Mouse (Mus musculus) lung, embryonic 14.5 days (tissue): Measurements from ENCODE around the gene Gpc6. TPM values are rescaled to one million over a fixed set of nuclear protein-coding genes. Genes with fewer than 3 reads are reported as not detected.

Experiments
- ATAC-seq: fragments of 200-750 bp; cut with Nextera tagmentation; 2 replicates; pipeline ENCODE4 v1.8.0; 2017; ENCODE audit warnings: mild to moderate bottlenecking, moderate TSS enrichment, moderate library complexity; ENCODE audit not compliant: insufficient read depth
- DNase-seq: peaks from one replicate; pipeline ENCODE4 v3.0.0-alpha.2; 2015
- H3K27ac ChIP-seq: fragments of 300-500 bp; sonication (generic); 2 replicates; pipeline ENCODE4 v1.5.1; 2014; ENCODE audit warnings: low read depth, mild to moderate bottlenecking, moderate library complexity
- H3K27me3 ChIP-seq: fragments of 300-500 bp; sonication (generic); 2 replicates; pipeline ENCODE4 v1.6.1; 2014; ENCODE audit warnings: low read length, control low read depth; ENCODE audit not compliant: insufficient read depth
- H3K36me3 ChIP-seq: fragments of 300-500 bp; sonication (generic); 2 replicates; pipeline ENCODE4 v1.6.1; 2014; ENCODE audit warnings: control low read depth; ENCODE audit not compliant: insufficient read depth
- H3K4me1 ChIP-seq: fragments of 300-500 bp; sonication (generic); 2 replicates; pipeline ENCODE4 v1.6.1; 2014; ENCODE audit warnings: antibody characterized with exemption, control low read depth; ENCODE audit not compliant: insufficient read depth
- H3K4me2 ChIP-seq: fragments of 300-500 bp; sonication (generic); 2 replicates; pipeline ENCODE4 v1.6.1; 2014; ENCODE audit warnings: mild to moderate bottlenecking
- H3K4me3 ChIP-seq: fragments of 300-500 bp; sonication (generic); 2 replicates; pipeline ENCODE4 v1.5.1; 2014; ENCODE audit warnings: low read depth, low read length
- H3K9ac ChIP-seq: fragments of 300-500 bp; sonication (generic); 2 replicates; pipeline ENCODE4 v1.6.1; 2014
- H3K9me3 ChIP-seq: fragments of 300-500 bp; sonication (generic); 2 replicates; pipeline ENCODE4 v1.6.1; 2016; ENCODE audit warnings: low read depth, low read length, control low read depth
- CTCF ChIP-seq: IDR thresholded peaks from 2 replicates; pipeline ENCODE4 v1.5.1; 2016; ENCODE audit warnings: antibody characterized with exemption, low read depth
- WGBS: fragments of 180-500 bp; shearing (Covaris S2); extraction: QIAGEN DNeasy Blood & Tissue Kit; methylation state at CpG from one replicate; pipeline ENCODE4 v1.1.7; 2014; 5-methylcytosine and 5-hydroxymethylcytosine counted together
- polyA plus RNA-seq: library from polyadenylated mRNA; unstranded; fragments of >200 nt; fragmentation: Nextera tagmentation; extraction: Ambion mirVana; gene quantifications from 2 replicates; pipeline ENCODE4 v1.2.1, GENCODE M21; 2014

The Gpc6 gene
- polyA plus RNA-seq, 1 experiment from 2014 or later = 38.9 TPM

- no peak for TF ChIP-seq CTCF
- H3K27me3 ChIP-seq = no peaks in the 10 kb centered on the region
- H3K4me3 ChIP-seq = no peak overlapping the region
- H3K9me3 ChIP-seq = no peaks in the 10 kb centered on the region
- no peaks in the 10 kb centered on the region for H3K36me3 ChIP-seq
- H3K4me1 ChIP-seq = no peaks in the 10 kb centered on the region
- H3K9ac ChIP-seq = no peak overlapping the region
- H3K4me2 ChIP-seq = no peak overlapping the region
- no peak overlapping the region for H3K27ac ChIP-seq
- DNase-seq = no peak
- WGBS = 90% methylated on average over 7 of the region's 7 CpGs
- no peak for ATAC-seq
Measured at GRCm38 (mm10) chr14:117768697-117769096, 843.6 kb downstream of the Gpc6 start.

GRCm38 (mm10) chr14:117773373-117773772 is 848.3 kb downstream of the Gpc6 start:
- Histone ChIP-seq H3K36me3 (no peaks in the 10 kb centered on the region), H3K9ac (no peak overlapping the region), H3K4me2 (no peak overlapping the region), H3K4me1 (no peaks in the 10 kb centered on the region), H3K27me3 (no peaks in the 10 kb centered on the region), H3K4me3 (no peak overlapping the region), H3K9me3 (no peaks in the 10 kb centered on the region), H3K27ac (no peak overlapping the region)
- ATAC-seq = no peak
- 82% methylated on average over 2 of the region's 2 CpGs for WGBS
- TF ChIP-seq CTCF = no peak
- no peak for DNase-seq

- ATAC-seq (no peak), DNase-seq (no peak)
- Histone ChIP-seq H3K9ac (no peak overlapping the region), H3K4me1 (no peaks in the 10 kb centered on the region), H3K36me3 (no peaks in the 10 kb centered on the region), H3K27ac (no peak overlapping the region), H3K4me2 (no peak overlapping the region), H3K4me3 (no peak overlapping the region), H3K9me3 (no peaks in the 10 kb centered on the region), H3K27me3 (no peaks in the 10 kb centered on the region)
- 76% methylated on average over 13 of the region's 13 CpGs for WGBS
- no peak for TF ChIP-seq CTCF
Measured at GRCm38 (mm10) chr14:117777866-117778500, 852.9 kb downstream of the Gpc6 start.

- Histone ChIP-seq H3K9me3 (no peaks in the 10 kb centered on the region), H3K4me1 (no peaks in the 10 kb centered on the region), H3K4me2 (no peak overlapping the region), H3K36me3 (no peaks in the 10 kb centered on the region), H3K4me3 (no peak overlapping the region), H3K9ac (no peak overlapping the region), H3K27ac (no peak overlapping the region), H3K27me3 (no peaks in the 10 kb centered on the region)
- 86% methylated on average over 15 of the region's 15 CpGs for WGBS
- no peak for DNase-seq
- no peak for TF ChIP-seq CTCF
- ATAC-seq = no peak
Measured at GRCm38 (mm10) chr14:117778538-117779413, 853.7 kb downstream of the Gpc6 start.

- H3K4me2 ChIP-seq = no peak overlapping the region
- DNase-seq = no peak
- no peak overlapping the region for H3K9ac ChIP-seq
- H3K4me3 ChIP-seq = no peak overlapping the region
- no peaks in the 10 kb centered on the region for H3K4me1 ChIP-seq
- no peaks in the 10 kb centered on the region for H3K27me3 ChIP-seq
- no peaks in the 10 kb centered on the region for H3K36me3 ChIP-seq
- ATAC-seq = no peak
- TF ChIP-seq CTCF = no peak
- no peaks in the 10 kb centered on the region for H3K9me3 ChIP-seq
- WGBS = 50% methylated on average over 5 of the region's 5 CpGs
- no peak overlapping the region for H3K27ac ChIP-seq
Measured at GRCm38 (mm10) chr14:117781724-117782123, 856.6 kb downstream of the Gpc6 start.

GRCm38 (mm10) chr14:117783671-117784262 is 858.7 kb downstream of the Gpc6 start:
- Histone ChIP-seq H3K4me1 (no peaks in the 10 kb centered on the region), H3K9me3 (no peaks in the 10 kb centered on the region), H3K4me3 (no peak overlapping the region), H3K27ac (no peak overlapping the region), H3K4me2 (no peak overlapping the region), H3K36me3 (no peaks in the 10 kb centered on the region), H3K27me3 (no peaks in the 10 kb centered on the region), H3K9ac (no peak overlapping the region)
- ATAC-seq = no peak
- no peak for DNase-seq
- 77% methylated on average over 8 of the region's 8 CpGs for WGBS
- no peak for TF ChIP-seq CTCF

- ATAC-seq = no peak
Measured at GRCm38 (mm10) chr14:117784960-117785359, 859.8 kb downstream of the Gpc6 start.

More at GRCm38 (mm10) chr14:117784960-117785359, 859.8 kb downstream of the Gpc6 start:
- TF ChIP-seq CTCF = no peak
- H3K27me3 ChIP-seq = no peaks in the 10 kb centered on the region
- no peak overlapping the region for H3K4me3 ChIP-seq
- DNase-seq = no peak
- no peaks in the 10 kb centered on the region for H3K4me1 ChIP-seq
- H3K4me2 ChIP-seq = no peak overlapping the region
- H3K9me3 ChIP-seq = no peaks in the 10 kb centered on the region
- WGBS = 94% methylated on average over 9 of the region's 9 CpGs
- H3K27ac ChIP-seq = no peak overlapping the region
- H3K36me3 ChIP-seq = 0 out of 2 replicates have a peak, but pooled peaks cover 4% of the 10 kb centered on the region
- no peak overlapping the region for H3K9ac ChIP-seq
